Mouse (Mus musculus) cerebellum, postnatal 10 days (tissue): Measurements from ENCODE around the gene Rftn2.
A peak's percentile ranks its signal among the peaks of the same experiment; 100 is the strongest.

Source experiments
- DNase-seq, 2 experiments: peaks; one replicate each; pipeline ENCODE4 v3.0.0; 2021; ENCODE audit warnings: mixed read lengths in 2 of 2

Rftn2 gene

GRCm38 (mm10) chr1:55226011-55226857 is at the start of gene Rftn2:
Rftn2 (minus strand) TSS chr1:55226782.
- DNase-seq, result peak; percentile 48 to 53

GRCm38 (mm10) chr1:55265447-55265846 is 38.9 kb upstream of the Rftn2 start:
- DNase-seq, result no peak

GRCm38 (mm10) chr1:55264385-55264784 is 37.8 kb upstream of the Rftn2 start:
- no peak for DNase-seq

- no peak for DNase-seq
These were observed 19.8 kb upstream of the Rftn2 start for GRCm38 (mm10) chr1:55246374-55246773.

- DNase-seq, result peak; percentile 57 to 60
These were observed 12.7 kb upstream of the Rftn2 start for GRCm38 (mm10) chr1:55239237-55239636.

- peak; percentile 12 to 25 for DNase-seq
These were observed 11.9 kb upstream of the Rftn2 start for GRCm38 (mm10) chr1:55238496-55238895.

GRCm38 (mm10) chr1:55237643-55238161 is 11.1 kb upstream of the Rftn2 start:
- peak; percentile 49 to 57 for DNase-seq

- peak; percentile 98 for DNase-seq
These were observed 10.5 kb upstream of the Rftn2 start, which contains the start of gene Mars2 for GRCm38 (mm10) chr1:55236890-55237642. Mars2 (plus strand) TSS chr1:55237177.

DNA sequence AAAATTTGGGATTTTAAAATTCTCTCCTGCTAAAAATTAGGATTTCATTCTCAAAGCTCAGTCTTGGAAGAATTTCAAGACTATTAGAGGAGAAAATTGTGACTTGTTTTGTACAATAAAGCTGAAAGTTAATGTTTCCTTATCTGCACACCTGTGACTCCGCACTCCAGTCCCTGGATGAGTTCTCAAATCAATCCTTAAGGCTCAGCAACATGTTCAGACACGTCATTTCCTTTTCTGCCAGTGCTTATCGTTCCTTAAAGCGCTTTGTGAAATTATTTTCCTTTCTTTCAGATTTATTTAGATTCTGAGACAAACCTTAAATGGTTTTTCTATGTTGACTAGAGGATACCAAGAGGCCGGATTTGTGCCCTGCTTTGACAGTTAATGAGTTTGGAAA is 9.9 kb upstream of the Rftn2 start:
- no peak for DNase-seq

DNA sequence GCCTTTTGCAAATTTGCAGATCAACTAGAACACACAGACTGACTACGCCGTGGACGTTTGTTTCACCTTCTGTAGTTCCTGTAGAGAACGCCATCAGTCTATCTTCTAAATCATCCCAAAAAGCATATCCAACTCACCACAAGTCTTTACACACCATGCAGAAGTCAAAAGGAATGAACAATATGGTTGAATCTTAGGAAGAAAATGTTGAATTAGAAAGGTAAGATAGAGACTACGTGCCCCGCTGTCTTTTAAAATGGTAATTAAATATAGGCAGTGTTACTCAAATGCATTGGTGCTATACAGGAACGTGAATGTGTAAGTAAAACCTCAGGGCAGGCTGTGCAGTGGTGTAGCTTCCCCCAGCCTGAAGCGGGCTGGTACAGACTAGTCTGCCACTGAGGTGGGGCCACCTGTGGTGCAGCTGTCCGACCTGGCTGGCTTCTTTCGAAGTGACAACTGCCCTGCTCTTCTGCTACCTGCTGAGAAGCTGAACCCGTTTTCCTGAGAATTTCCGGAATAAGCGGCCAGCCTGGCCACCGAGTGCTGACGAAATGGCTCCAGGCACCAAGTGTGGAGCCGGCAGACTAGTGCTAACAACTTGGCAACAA is 8.4 kb upstream of the Rftn2 start:
- DNase-seq, result peak in 1 of 2 experiments; percentile 10

DNA sequence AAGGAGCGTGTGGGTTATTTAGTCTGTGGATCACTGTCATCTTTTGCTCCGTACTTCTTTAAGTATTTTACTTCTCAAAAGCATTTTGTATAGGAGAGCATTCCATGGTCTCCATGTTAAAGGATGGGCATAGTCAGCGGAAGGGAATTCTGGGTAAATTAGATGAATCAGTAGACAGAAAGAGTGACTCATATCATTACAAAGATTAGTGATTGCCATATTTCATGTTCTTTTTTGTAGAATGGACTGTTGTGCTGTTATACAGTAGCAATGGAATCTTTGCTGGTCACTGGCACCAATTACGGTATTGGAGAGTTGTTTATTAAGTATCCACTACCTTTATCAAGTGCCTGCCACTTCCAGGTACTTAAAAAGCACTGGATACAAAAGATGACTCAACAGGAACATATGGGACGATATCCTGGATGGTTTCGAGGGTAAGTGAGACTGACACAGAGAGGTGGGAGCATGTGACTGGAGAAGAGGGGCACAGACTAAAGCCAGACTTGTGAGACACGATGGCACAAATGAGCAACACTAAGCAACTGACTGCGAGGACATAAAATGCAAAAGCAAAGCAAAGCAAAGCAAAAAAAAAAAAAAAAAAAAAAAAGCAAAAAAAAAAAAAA is 1.8 kb upstream of the Rftn2 start:
- no peak for DNase-seq

DNA sequence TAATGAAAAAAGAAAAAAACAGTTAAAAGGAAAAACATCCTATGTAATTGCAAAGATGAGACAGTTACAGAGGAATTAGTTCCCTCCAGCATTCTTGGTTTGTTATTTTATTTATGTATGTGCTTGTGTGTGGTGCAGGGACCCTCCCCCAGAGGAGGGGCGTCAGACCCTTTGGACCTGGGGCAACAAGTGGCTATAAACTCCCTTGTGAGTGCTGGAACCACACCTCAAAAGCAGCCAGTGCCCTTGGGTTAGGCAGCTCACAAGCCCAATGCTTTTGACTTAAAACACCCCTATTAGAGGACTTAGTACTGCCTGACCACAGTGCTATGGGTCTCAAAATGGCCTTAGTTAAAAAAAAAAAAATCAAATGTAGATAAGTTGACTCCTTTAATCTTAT is 794 bp upstream of the Rftn2 start:
- no peak for DNase-seq

DNA sequence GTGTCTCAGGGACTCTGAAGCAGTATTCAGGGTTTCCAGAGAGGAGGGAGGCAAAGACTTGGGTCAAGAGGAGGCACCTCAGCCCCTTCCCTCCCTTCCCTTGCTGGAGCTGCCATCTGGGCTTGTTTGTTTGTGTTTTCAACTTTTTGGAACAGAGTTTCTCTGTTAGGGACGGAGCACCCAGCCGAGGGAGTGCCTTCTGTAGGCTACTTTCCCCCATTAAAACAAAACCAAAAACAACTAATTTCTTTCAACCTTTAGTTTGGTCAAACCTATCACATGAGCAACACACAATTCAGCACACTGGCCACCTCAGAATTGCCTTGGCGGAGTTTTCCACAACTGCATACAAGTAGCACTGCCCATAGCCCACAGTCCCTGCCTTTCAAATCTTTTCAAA is 1.2 kb downstream of the Rftn2 start:
- no peak for DNase-seq

- DNase-seq, result peak; percentile 70 to 77
These were observed 2.5 kb downstream of the Rftn2 start for GRCm38 (mm10) chr1:55224111-55224510.

DNA sequence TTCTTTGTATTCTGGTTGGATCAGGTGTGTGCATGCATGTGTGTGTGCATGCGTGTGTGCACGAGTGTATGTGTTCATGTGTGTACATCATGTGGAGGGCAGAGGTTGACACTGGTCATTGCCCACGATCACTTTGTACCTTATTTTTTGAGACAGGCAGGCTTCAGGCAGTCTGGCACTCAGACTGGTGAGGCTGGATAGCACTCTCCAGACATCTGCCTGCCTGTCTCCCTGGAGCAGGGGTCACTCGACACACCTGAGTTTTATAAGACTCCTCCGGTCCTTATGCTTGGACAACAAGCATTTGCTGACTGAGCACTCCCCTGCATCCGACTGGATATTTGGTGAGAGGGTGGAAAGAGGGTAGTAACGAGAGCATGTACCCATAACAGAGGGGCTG is 3.6 kb downstream of the Rftn2 start:
- DNase-seq, result no peak

DNA sequence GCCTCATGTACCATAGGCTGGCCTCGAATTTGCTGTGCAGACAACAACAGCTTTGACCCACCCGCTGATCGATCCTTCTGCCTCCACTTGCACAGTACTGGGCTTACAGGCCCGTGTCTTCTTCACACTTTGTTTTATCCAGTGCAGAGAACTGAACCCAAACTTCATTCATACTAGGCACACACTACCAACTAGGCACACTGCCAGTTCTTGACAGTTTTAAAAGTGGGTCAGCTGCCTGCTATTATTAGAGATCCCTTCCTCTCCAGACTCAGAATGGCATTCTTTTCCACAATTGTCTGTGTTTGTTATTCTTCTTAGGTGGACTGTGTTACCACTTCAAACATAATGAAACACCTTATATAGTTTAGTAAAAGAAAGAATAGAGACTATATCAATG is 5.2 kb downstream of the Rftn2 start:
- peak; percentile 40 to 46 for DNase-seq

GRCm38 (mm10) chr1:55217191-55217590 is 9.4 kb downstream of the Rftn2 start:
- DNase-seq, result peak in 1 of 2 experiments; percentile 25

DNA sequence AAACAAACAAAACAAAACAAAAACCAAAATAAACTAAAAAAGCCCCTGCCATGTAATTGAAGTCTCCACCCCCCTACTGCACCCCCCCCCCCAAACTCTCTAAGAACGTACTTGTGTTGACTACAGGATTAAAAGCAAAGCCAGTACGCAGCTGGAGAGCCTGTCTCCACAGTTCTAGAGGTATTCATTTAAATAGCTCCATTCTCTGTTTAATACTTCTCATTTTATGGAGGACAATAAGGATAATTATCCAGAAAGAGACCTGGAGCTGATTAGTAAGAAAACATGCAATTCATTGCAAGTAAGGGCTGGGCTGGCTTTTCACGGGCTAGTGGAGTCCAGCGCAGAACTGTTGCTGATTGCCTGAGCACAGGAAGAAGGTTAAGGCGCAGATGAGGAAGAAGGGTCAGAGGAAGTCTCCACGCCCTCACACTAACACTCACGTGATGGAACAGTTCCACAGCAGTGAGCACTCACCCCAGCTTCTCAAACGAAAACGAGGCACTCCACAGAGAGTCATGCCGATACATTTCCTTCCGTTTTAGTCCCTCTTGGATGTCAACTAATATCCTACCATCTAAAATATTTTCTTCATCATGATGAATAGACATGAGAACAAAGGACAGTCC is 11.3 kb downstream of the Rftn2 start:
- no peak for DNase-seq

- DNase-seq, result no peak
These were observed 12.6 kb downstream of the Rftn2 start for GRCm38 (mm10) chr1:55213936-55214335.

GRCm38 (mm10) chr1:55213475-55213874 is 13.1 kb downstream of the Rftn2 start:
- no peak for DNase-seq

DNA sequence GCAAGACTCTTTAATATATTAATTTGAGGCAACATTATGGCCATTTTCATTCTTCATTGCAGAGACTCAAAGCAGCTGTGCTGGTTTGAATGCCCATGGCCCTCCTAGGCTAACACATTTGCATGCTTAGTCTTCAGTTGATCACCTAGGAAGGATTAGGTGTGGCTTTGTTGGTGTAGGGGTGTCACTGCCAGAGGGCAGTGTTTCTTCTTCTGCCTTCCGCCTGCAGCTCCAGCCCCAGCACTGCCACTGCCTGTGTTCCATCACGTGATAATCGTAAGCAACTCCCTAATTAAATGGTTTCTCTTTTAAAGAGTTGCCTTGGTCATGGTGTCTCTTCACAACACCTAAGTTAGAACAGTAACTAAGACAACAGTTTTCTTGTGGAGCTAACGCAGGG is 13.8 kb downstream of the Rftn2 start:
- DNase-seq, result no peak

DNA sequence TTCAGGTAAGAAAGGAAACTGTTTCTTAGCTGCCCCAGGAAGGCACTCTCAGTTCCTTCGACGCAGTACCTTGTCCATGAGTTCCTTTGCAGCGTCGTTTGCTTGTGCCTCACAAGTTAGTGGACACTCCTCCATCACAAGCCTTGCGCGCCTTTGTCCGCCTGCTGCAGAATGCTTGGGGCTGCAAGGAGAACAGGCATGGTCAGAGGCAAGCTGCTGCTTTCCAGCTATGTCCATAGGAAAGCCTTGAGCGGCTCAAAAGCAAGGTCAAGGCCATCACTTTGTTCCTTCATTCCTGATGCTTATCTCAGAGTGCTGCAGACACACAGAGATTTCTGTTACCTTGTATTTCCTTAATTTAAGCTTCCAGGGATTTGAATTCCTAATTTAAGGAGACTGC is 15.5 kb downstream of the Rftn2 start:
- no peak for DNase-seq
